Mouse (Mus musculus): ENCODE measurements around the gene Mfsd4b4.

- TF ChIP-seq CTCF (IDR thresholded peaks at IDR 0.05; ENCODE audit: low read depth) (no peak), EP300 (optimal IDR thresholded peaks at IDR 0.05) (no peak)
Measured at GRCm38 (mm10) chr10:39912616-39913015, 13.6 kb upstream of the Mfsd4b4 start.
